Mouse (Mus musculus) 3134 (cell line): ENCODE measurements around the gene D17H6S53E.

Experiments
- DNase-seq: peaks from one replicate; pipeline ENCODE4 v3.0.0-alpha.2; 2011; ENCODE audit warnings: low spot score; ENCODE audit not compliant: insufficient read length; ENCODE audit errors: extremely low read depth

Gene D17H6S53E

DNA sequence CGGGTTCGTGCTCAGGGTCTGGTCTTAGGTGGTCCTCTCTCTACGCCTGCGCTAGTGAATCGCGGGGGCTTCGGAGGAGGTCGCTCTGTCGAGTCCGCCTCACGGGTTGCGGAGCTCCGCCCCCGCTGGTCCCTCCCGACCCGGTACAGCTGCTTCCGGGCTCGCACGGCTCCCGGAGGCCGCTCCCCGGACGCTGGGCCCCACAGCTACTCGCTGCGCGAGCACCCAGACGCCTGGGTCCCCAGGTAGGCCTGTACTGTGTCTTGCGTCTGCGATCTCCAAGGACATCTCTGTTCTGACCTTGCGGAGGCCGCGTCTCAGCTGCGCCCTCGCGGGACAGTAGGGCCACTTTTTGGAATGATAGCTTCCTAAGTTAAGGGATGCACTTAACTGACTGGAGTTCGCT is at the start of gene D17H6S53E:
Gene D17H6S53E (plus strand): TSS at position 168 of the 406 bp plus-strand sequence.
- DNase-seq: peak; percentile 87

DNA sequence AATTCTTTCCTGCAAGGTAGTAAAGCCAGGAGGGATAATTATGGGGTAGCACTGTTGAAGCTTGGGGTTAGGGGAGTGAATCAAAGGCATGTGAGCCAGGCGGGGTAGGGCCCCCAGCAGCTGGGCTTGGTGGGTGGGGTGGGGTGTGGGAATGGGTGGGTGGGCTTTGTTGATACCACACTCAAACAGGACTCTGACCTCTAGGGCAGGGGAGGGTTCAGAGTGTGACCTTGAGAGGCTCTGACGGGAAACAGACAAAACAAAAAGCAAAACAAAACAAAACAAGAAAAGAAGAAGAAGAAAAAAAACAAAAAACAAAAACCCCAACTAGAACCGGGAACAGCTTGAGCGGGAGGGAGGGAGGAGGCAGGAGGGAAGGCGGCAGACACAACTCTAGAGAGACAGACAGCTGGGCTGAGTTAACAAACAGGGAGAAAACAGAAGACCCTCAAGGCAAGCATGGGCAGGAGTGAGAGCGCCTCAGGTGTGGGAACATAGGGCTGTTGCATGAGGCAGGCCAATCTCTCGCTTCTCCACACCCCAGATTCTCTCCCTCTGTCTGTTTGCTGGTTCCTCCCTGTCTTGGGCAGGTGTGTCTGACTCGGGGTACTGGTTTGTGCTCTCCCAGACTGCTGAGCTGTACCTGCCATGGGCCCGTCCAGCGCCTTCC is 49.5 kb upstream of the D17H6S53E start, which contains the start of gene Ly6g6e:
Gene Ly6g6e (plus strand): TSS at position 396 of the 670 bp plus-strand sequence.
- no peak for DNase-seq

- no peak for DNase-seq
These were observed 48.9 kb upstream of the D17H6S53E start for GRCm38 (mm10) chr17:35077285-35077684.

- DNase-seq: no peak
These were observed 48.4 kb upstream of the D17H6S53E start, which contains the start of gene Ly6g6d for GRCm38 (mm10) chr17:35077786-35078233. Gene Ly6g6d, minus strand, starts transcription at chr17:35078065.

GRCm38 (mm10) chr17:35079778-35080177 is 46.4 kb upstream of the D17H6S53E start:
- DNase-seq: no peak

DNA sequence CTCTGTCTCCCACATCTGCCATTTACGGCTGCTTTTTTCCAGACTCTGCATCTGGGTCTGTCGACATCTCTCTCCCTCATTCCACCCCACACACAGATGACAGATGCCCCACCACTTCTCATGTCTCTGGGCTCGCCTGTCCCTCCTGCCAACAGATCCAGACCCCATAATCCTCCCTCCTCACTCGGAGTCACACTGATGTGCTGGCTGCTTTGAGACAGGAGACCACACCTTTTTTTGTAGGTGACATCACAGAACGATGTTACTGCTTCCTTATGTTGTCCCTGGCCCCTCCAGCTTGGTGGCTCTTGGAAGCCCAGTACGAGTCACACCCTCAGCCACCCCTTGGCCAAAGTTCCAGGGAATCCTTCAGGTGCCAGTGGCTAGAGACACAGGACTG is 45.9 kb upstream of the D17H6S53E start:
- no peak for DNase-seq

- DNase-seq: no peak
These were observed 45.5 kb upstream of the D17H6S53E start for GRCm38 (mm10) chr17:35080710-35081109.

DNA sequence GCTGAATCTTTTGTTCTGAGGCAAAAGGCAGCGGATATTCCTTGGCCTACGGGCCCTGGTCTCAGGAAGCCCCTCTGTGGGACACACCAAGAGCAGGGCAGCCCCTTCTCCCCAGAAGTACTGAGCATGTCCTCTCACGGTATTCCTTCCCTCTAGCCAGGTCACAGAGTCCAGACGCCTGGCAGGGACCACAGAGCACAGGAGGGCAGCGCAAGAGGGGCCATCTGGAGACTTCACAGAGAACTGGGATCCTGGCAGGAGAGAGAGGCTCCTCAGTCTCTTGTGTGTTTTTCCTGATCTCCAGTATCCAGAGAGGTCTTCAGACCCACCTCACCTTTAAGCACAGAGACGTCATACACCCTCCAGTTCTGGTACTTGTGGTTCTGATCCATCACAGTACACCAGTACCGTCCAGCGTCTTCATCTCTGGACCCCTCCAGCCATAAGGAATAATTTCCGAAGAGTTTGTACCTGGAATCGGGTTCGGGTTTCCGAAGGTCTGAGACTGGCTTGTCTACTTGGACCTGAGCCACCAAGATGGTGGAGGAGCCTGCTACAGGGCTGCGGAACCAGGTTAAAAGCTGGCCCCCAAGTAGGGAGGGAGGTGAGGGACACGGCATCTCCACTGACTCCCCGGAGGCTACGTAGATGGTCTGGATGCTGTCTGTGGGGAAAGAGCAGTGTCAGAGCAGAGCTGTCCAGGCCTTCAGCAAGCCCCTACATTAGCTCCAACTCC is 43.2 kb upstream of the D17H6S53E start:
- DNase-seq: no peak

DNA sequence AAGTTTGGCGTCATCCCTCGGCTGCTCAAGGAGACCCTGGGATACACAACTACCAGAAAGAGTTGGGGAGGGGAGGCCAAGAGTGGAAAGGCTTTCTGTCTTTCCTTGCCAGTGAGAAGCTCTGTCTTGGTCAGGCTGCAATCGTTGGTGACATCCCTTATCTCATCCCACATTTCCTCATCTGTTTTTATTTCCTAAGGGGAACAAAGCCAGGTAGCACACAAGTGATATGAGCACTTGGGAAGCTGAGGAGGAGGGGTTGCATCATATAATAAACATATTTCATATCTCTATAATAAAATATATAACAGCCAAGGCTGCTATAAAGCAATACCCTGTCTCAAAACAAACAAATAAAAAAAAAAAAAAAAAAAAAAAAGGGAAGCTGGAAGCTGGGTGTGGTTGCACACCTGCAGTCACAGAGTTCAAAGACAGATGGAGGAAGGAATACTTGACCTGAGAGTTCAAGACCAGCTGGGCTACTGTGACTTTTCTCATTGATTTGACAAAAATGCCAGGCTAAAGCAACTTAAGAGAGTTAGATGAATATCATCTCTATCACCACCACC is 42.2 kb upstream of the D17H6S53E start:
- DNase-seq: no peak

- no peak for DNase-seq
These were observed 40.8 kb upstream of the D17H6S53E start, which contains the start of gene Ly6g6f for GRCm38 (mm10) chr17:35085208-35085865. Gene Ly6g6f, minus strand, starts transcription at chr17:35085610.

DNA sequence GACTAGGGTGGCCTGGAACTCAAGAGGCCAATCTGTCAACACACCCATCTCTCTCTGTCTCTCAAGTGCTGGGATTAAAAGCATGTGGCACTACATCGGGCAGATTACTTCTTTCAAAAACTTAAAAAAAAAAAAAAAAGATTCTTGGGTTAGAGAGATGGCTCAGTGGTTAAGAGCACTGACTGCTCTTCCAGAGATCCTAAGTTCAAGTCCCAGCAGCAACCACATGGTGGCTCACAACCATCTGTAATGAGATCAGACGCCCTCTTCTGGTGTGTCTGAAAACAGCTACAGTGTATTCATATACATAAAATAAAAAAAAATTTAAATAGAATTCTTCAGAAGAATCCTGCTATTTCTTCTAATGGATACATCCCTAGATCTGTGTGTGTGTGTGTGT is 38.0 kb upstream of the D17H6S53E start:
- no peak for DNase-seq

DNA sequence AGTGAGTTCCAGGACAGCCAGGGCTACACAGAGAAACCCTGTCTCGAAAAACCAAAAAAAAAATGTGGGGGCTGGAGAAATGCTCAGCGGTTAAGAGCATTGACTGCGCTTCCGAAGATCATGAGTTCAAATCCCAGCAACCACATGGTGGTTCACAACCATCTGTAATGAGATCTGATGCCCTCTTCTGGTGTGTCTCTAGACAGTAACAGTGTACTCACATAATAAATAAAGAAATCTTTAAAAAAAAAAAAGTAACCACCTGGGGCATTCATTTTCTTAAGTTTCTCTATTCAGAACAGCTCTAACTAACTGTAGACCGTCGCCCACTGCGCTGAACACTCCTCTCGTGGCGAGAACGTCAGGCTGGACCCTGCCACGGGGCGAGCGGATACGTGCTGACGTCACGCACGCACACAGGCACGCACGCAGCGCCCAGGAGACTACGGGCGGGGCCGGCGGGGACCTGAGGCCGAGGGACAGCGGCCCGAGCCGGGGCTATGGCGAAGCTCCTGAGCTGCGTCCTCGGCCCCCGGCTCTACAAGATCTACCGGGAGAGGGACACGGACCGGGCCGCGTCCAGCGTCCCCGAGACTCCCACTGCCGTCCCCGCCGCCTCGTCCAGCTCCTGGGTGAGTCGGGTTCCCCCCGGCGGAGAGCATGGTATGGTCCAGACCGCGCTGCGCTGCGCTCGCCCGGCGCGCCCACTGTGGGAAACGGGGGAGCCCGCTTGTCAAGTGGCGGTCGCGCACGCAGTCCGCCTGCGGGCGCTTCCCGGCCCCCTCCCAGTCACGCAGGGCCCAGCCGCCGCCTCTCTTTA is 37.1 kb upstream of the D17H6S53E start, which contains the start of gene Abhd16a:
Gene Abhd16a (plus strand): TSS at position 439 of the 820 bp plus-strand sequence.
- DNase-seq: peak; percentile 95

DNA sequence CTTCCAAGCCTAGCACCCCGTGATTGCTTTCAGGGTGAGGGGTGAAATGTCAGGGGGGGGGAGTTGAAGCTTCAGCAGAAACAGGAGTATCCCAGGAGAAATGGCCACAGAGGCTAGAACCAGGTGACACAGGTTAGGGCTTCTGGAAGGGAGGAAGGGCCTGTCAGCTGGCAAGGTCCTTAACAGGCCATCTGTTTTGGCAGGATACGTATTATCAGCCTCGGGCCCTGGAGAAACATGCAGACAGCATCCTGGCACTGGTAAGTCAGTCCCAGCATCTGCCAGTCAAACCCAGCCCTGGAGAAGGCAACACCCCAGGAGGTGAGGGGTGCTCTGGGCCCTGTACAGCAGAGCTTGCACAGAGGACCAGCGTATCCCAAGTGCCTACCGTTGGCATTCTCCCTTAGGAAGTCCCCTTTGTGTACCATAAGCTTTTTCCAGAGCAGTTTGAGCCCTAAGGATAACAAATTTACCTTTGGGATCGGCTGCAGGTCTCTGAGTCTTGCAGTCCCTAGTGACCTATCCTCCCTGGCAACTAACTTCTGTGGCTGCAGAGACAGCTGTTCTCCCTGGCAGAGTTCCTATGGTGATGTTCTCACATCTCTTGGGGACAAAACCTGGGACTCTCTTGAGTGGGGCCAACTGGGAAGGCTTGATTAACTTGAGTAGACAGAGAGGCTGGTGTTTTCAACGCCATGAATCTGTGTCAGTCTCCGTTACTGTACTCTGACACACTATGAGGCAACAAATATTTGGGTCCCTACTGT is 35.8 kb upstream of the D17H6S53E start:
- no peak for DNase-seq

GRCm38 (mm10) chr17:35092403-35093198 is 33.6 kb upstream of the D17H6S53E start:
- no peak for DNase-seq

- DNase-seq: no peak
These were observed 31.5 kb upstream of the D17H6S53E start for GRCm38 (mm10) chr17:35094475-35095365.

GRCm38 (mm10) chr17:35096597-35096996 is 29.6 kb upstream of the D17H6S53E start:
- DNase-seq: no peak

DNA sequence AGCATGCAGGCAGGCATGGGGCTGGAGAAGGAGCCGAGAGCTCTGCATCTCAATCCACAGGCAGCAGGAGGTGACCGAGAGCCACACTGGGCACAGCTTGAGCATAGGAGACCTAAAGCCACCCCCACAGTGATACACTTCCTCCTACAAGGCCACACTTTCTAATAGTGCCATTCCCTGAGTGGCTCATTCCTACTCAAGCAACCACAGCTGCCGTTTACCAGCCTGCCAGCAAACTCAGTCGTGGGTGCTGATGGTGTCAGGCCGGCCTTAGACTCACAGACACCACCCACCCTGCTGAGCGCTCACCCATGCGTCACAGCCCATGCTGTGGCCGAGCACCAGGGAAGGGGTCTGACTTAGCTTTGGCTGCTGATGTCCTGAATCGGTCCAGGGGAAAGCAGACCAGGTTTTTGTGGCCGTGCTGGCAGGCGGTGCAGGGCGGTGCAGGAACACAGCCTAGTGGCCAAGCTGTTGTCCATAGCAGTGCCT is 29.0 kb upstream of the D17H6S53E start:
- no peak for DNase-seq
